Mouse (Mus musculus) liver, embryonic 12.5 days (tissue): ENCODE results near the gene Robo1. TPM values are rescaled to one million over a fixed set of nuclear protein-coding genes. Genes with fewer than 3 reads are reported as not detected.

ENCODE experiments used
- ATAC-seq: fragments of 200-750 bp; cut with Nextera tagmentation; 2 replicates; pipeline ENCODE4 v1.8.0; 2017; ENCODE audit warnings: moderate number of reproducible peaks, mild to moderate bottlenecking, moderate library complexity
- H3K27ac ChIP-seq: fragments of 300-500 bp; sonication (generic); 2 replicates; pipeline ENCODE4 v1.5.1; 2016; ENCODE audit warnings: mild to moderate bottlenecking
- H3K27me3 ChIP-seq: fragments of 300-500 bp; sonication (generic); replicated peaks from 2 replicates; pipeline ENCODE4 v1.6.1; 2016; ENCODE audit warnings: mild to moderate bottlenecking, moderate library complexity
- H3K36me3 ChIP-seq: fragments of 300-500 bp; sonication (generic); 2 replicates; pipeline ENCODE4 v1.6.1; 2016; ENCODE audit warnings: mild to moderate bottlenecking, moderate library complexity
- H3K4me1 ChIP-seq: fragments of 300-500 bp; sonication (generic); 2 replicates; pipeline ENCODE4 v1.6.1; 2016
- H3K4me2 ChIP-seq: fragments of 300-500 bp; sonication (generic); 2 replicates; pipeline ENCODE4 v1.6.1; 2016; ENCODE audit warnings: mild to moderate bottlenecking, moderate library complexity
- H3K4me3 ChIP-seq: fragments of 300-500 bp; sonication (generic); 2 replicates; pipeline ENCODE4 v1.5.1; 2016; ENCODE audit warnings: mild to moderate bottlenecking, moderate library complexity
- H3K9ac ChIP-seq: fragments of 300-500 bp; sonication (generic); 2 replicates; pipeline ENCODE4 v1.6.1; 2016; ENCODE audit warnings: mild to moderate bottlenecking, moderate library complexity
- H3K9me3 ChIP-seq: fragments of 300-500 bp; sonication (generic); replicated peaks from 2 replicates; pipeline ENCODE4 v1.6.1; 2016; ENCODE audit warnings: mild to moderate bottlenecking, moderate library complexity
- WGBS: fragments of 180-500 bp; shearing (Covaris S2); methylation state at CpG from one replicate; pipeline ENCODE4 v1.1.7; 2016; ENCODE audit not compliant: insufficient replicate concordance; 5-methylcytosine and 5-hydroxymethylcytosine counted together
- polyA plus RNA-seq: library from polyadenylated mRNA; unstranded; fragments of >200 nt; fragmentation: Nextera tagmentation; extraction: Ambion mirVana; gene quantifications from 2 replicates; pipeline ENCODE4 v1.2.1, GENCODE M21; 2016

Robo1 gene
- polyA plus RNA-seq, 1 experiment from 2014 or later = 10.5 TPM

DNA sequence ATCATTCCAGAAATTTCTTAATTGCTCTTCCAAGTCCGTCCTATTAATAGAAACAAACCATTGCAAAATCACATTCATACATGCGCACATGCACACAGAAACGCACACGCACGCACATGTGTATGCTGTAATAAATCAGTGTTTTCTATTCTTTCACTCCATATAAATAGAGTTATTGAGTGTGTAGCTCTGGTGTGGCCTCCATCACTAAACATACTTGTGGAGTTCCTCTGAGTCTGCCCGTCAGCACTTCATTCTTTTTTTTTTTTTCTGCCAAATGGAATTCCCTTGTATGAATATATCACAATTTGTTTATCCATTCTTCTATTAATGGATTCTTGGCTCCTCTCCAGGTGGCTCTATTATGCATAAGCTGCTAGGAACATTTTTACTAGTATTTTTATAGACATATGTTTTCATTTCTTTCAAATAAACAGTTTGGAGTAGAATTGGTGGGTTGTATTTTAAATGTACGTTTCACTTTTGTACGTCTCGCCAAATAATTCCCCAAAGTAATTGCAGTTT is 483.1 kb downstream of the Robo1 start:
- H3K9ac ChIP-seq = no peak overlapping the region
- 82% methylated on average over 9 of the region's 9 CpGs for WGBS
- no peak for ATAC-seq
- no peaks in the 10 kb centered on the region for H3K36me3 ChIP-seq
- no peaks in the 10 kb centered on the region for H3K9me3 ChIP-seq
- no peak overlapping the region for H3K27ac ChIP-seq
- H3K4me2 ChIP-seq = no peak overlapping the region
- no peaks in the 10 kb centered on the region for H3K4me1 ChIP-seq
- H3K27me3 ChIP-seq = no peaks in the 10 kb centered on the region
- H3K4me3 ChIP-seq = no peak overlapping the region

DNA sequence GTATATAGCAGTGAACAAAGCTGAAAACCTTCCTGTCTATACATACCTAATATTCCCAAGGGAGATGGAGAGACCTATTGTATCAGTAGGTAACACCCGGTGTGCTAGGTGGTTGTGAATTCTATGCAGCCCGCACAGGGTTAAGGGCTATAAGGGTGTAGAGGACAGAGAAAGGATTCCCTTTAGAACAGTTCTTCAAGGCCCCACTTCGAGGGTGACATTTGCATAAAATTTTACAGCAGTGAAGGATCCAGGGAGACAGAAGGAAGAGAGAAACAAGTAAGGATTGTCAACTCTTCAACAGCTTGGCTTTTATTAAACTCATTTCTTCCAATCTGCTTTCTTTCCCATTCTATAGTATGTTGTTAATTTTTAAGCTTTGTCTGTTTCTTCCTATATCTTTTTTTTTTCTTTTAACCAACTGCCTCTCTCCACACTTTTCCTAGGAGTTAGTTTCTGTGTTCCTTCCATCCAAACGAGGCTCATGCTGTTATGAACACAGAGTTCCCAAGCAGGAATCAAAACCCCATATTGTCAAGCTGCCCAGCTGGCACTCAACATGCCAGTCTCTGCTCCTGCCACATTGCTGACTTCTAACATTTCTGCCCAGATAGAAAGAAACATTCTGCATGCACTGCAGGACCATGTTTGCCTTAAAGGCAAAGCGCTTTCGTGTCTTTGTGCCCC is 486.7 kb downstream of the Robo1 start:
- no peaks in the 10 kb centered on the region for H3K9me3 ChIP-seq
- H3K27ac ChIP-seq = no peak overlapping the region
- H3K9ac ChIP-seq = no peak overlapping the region
- no peaks in the 10 kb centered on the region for H3K27me3 ChIP-seq
- no peaks in the 10 kb centered on the region for H3K36me3 ChIP-seq
- 67% methylated on average over 6 of the region's 6 CpGs for WGBS
- no peak overlapping the region for H3K4me3 ChIP-seq
- ATAC-seq = no peak
- no peak overlapping the region for H3K4me2 ChIP-seq
- no peaks in the 10 kb centered on the region for H3K4me1 ChIP-seq

DNA sequence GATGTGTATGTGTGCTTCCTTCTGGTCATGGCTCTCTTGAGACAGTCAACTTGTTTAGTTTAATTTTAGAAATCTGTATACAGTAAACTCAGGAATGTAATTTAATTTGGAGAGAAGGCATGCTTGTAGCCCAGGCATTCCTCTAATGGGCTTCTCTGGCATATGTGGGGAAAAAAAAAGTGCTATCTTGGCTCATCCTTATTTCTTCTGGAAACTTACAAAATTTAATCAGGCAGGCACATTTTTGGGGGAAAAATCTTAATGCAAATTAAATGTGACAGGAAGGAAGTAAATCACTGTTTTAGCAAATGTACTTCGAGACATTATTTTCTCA is 487.2 kb downstream of the Robo1 start:
- H3K9ac ChIP-seq = no peak overlapping the region
- 57% methylated on average over 1 of the region's 1 CpGs for WGBS
- no peak for ATAC-seq

DNA sequence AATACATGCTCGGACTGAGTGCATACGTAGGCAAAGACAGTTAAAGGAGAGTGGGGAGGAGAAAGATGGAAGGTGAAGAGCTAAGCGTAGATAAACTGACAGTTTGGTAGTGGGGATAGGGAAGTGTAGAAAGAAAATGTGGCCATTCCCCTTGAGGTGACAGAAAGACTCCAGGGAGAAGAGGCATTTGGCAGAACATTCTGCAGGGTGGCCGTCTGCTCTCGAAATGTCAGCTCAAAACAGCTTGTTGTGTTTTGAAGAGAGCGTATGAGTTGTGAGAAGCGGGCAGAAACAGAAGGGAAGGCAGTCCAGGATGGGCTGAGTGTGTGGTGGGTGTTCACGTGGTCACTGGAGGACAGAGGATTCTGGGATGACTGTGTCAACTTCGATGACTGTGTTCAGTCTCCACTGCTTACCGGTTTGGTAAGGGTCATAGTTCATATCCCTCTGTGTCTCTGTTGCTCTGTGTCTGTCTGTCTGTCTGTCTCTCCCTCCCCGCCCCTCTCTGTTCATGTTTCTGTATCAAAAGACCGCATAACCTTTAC is 490.4 kb downstream of the Robo1 start:
- H3K4me3 ChIP-seq = no peak overlapping the region
- no peaks in the 10 kb centered on the region for H3K36me3 ChIP-seq
- H3K9me3 ChIP-seq = no peaks in the 10 kb centered on the region
- peak; percentile 49 for ATAC-seq
- no peaks in the 10 kb centered on the region for H3K27me3 ChIP-seq
- WGBS = 70% methylated on average over 12 of the region's 12 CpGs
- no peaks in the 10 kb centered on the region for H3K4me1 ChIP-seq
- H3K27ac ChIP-seq = no peak overlapping the region
- no peak overlapping the region for H3K4me2 ChIP-seq
- no peak overlapping the region for H3K9ac ChIP-seq

More for the DNA sequence above, 487.2 kb downstream of the Robo1 start:
- Histone ChIP-seq H3K9me3 (no peaks in the 10 kb centered on the region), H3K27me3 (no peaks in the 10 kb centered on the region), H3K4me1 (no peaks in the 10 kb centered on the region), H3K27ac (no peak overlapping the region), H3K4me3 (no peak overlapping the region), H3K4me2 (no peak overlapping the region), H3K36me3 (no peaks in the 10 kb centered on the region)

DNA sequence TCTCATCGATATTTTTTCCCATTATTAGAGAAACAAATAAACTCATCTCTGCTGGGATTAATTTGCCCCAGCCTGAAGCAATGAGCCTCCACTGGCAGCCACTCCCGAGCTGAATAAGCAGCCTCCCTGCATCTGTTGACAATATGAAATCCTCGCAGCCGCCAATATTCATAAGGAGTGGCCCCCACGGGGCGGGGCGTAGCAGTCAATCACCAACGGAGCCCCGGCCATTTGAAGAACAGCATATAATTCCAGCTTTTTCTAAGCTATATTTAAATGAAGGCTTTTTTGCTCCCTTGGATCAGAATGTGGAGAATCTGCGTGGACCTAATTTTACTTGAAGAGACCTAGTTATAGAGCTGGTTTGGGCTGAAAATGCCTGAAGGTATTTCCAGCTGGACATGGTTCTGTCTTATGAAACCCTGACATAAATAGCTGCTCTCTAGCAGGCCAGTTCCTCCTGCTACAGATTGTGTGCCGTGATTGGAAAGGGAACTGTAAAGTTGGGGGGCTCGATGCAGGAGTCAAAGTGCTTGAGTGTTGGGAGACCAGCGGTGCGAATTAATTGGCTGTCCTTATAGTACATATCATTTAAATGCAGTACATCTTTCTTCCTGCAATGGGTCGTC is 492.1 kb downstream of the Robo1 start:
- Histone ChIP-seq H3K4me1 (no peaks in the 10 kb centered on the region), H3K9me3 (no peaks in the 10 kb centered on the region), H3K27ac (no peak overlapping the region), H3K4me2 (no peak overlapping the region), H3K36me3 (no peaks in the 10 kb centered on the region), H3K27me3 (no peaks in the 10 kb centered on the region), H3K9ac (no peak overlapping the region), H3K4me3 (no peak overlapping the region)
- WGBS = 80% methylated on average over 15 of the region's 15 CpGs
- no peak for ATAC-seq

DNA sequence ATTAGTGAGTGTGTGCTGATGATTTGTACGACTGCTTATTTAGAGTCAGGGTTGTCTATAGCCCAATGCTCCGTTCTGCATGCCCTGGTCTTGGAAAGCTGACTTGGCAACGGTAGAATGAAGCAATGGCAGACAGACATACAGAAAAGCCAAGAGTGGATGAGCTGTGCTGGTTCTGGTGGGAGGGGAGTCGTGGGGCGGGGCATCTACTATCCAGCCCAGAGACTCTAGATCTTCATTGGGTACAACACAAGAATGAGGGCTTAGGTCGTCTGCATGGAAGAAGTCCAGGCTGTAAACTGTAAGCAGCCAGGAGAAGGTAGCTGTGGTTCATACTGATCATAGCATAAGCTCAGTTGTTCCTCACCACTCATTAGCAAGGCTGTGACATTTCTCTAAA is 492.7 kb downstream of the Robo1 start:
- Histone ChIP-seq H3K36me3 (no peaks in the 10 kb centered on the region), H3K4me3 (no peak overlapping the region), H3K9me3 (no peaks in the 10 kb centered on the region), H3K4me2 (no peak overlapping the region), H3K27me3 (no peaks in the 10 kb centered on the region), H3K27ac (no peak overlapping the region), H3K4me1 (no peaks in the 10 kb centered on the region), H3K9ac (no peak overlapping the region)
- no peak for ATAC-seq
- WGBS = 68% methylated on average over 6 of the region's 6 CpGs

DNA sequence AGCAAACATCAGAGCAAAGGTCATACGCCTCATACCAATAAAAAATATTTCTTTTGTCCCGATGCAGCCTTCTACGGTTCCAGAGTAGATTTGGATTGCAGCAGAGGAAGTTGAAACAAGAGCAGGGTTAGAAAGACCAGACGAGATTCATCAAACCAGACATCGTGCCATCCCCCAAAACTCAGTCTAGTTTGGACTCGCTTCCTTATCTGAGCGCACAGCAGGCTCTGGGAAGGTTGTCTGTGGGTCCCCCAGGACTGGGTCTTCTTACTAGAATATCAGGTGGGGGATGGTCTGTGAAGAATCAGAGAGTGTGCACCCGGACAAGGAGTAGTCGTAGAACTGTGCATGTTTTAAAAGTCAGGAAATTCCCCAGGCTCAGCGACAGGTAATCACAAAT is 500.2 kb downstream of the Robo1 start:
- Histone ChIP-seq H3K36me3 (no peaks in the 10 kb centered on the region), H3K4me1 (0 out of 2 replicates have a peak, but pooled peaks cover 2% of the 10 kb centered on the region), H3K4me2 (peak overlapping the region; percentile 31), H3K27me3 (no peaks in the 10 kb centered on the region), H3K9me3 (no peaks in the 10 kb centered on the region), H3K9ac (no peak overlapping the region), H3K27ac (peak overlapping the region; percentile 56; the same call in 1 of the 2 replicates), H3K4me3 (no peak overlapping the region)
- ATAC-seq = no peak
- WGBS = 45% methylated on average over 10 of the region's 10 CpGs

DNA sequence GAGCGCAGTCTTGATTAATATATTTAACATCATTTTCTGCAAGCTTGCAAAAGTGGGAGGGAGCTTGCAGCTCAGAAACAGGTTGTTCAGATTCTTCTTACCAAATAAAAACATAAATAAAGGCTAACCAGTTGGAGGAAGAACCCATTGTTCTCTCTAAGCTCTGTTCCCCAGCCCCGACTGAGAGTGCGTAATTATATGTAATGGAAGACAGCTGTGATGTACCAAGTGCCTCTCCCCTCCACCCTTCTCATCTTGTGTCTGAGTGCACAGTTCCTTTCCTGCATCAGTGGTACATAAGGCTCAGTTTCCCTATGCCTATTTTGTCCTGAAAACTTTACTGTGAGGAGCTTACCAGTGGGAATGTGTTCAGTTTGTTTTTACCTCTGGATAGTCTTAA is 502.8 kb downstream of the Robo1 start:
- Histone ChIP-seq H3K9ac (no peak overlapping the region), H3K36me3 (no peaks in the 10 kb centered on the region), H3K4me1 (0 out of 2 replicates have a peak, but pooled peaks cover 2% of the 10 kb centered on the region), H3K4me3 (no peak overlapping the region), H3K27me3 (no peaks in the 10 kb centered on the region), H3K4me2 (no peak overlapping the region), H3K9me3 (no peaks in the 10 kb centered on the region), H3K27ac (no peak overlapping the region)
- WGBS = 76% methylated on average over 3 of the region's 3 CpGs
- no peak for ATAC-seq

DNA sequence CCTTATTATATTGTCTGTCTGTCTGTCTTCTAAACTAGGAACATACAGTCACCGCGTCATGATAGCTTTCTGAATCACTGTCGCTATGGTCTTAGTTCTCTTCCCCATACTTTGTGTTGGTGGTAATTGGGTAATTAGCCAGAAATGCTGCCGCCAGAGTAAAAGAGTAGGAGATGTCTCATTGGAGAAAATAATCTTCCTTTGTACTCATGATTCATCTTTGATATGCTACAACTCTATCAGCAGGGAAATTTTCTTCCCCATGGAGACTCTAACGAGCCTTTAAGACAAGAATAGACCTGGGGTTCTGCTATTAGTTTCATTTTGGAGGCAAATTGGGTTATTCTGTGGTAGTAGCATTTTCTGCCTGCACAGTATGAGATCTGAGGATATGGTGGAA is 503.4 kb downstream of the Robo1 start:
- Histone ChIP-seq H3K27me3 (no peaks in the 10 kb centered on the region), H3K36me3 (no peaks in the 10 kb centered on the region), H3K27ac (no peak overlapping the region), H3K9ac (no peak overlapping the region), H3K4me3 (no peak overlapping the region), H3K4me1 (0 out of 2 replicates have a peak, but pooled peaks cover 2% of the 10 kb centered on the region), H3K4me2 (no peak overlapping the region), H3K9me3 (no peaks in the 10 kb centered on the region)
- 72% methylated on average over 5 of the region's 5 CpGs for WGBS
- ATAC-seq = no peak

DNA sequence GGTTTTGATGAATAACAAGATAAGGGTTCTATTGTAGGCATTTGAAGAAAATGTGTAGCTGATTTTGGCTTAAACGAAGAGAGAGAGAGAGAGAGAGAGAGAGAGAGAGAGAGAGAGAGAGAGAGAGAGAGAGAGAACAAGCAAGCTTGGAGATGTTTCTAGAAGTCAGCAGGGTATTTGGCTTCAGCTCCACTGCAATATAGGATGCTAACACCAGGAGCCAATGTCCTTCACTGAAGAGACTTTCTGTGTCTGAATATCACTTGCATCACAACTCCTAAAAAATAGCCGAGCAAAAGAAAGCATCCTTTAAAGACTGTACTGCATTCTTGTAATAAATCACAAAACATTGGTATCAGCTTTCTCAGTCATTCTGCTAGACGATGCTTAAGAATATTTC is 503.8 kb downstream of the Robo1 start:
- Histone ChIP-seq H3K4me2 (no peak overlapping the region), H3K27ac (no peak overlapping the region), H3K4me1 (0 out of 2 replicates have a peak, but pooled peaks cover 2% of the 10 kb centered on the region), H3K9ac (no peak overlapping the region), H3K27me3 (no peaks in the 10 kb centered on the region), H3K9me3 (no peaks in the 10 kb centered on the region), H3K36me3 (no peaks in the 10 kb centered on the region), H3K4me3 (no peak overlapping the region)
- no peak for ATAC-seq
- 66% methylated on average over 3 of the region's 3 CpGs for WGBS

DNA sequence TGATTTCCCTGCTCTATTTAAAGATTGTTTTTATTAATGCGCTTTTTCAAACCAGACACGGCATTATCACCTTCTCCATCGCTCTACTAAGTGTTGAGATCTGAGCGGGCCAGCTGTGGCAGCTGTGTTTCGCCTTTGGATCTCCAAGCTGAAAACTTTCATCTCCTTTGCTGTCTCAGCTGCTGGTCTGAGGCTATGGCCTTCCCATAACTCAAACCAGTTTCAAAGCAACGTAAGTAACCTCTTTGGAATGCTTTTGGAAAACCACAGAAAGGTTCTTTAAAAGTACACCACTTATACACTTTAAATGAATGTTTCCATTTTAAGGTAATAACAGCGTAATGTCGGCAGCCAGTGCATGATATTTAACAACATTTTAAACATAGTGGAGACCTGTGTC is 520.3 kb downstream of the Robo1 start:
- H3K9ac ChIP-seq = no peak overlapping the region
- no peak overlapping the region for H3K27ac ChIP-seq
- no peaks in the 10 kb centered on the region for H3K27me3 ChIP-seq
- H3K4me3 ChIP-seq = no peak overlapping the region
- H3K4me1 ChIP-seq = no peaks in the 10 kb centered on the region
- H3K36me3 ChIP-seq = no peaks in the 10 kb centered on the region
- H3K9me3 ChIP-seq = no peaks in the 10 kb centered on the region
- H3K4me2 ChIP-seq = no peak overlapping the region
- 76% methylated on average over 8 of the region's 8 CpGs for WGBS
- no peak for ATAC-seq

DNA sequence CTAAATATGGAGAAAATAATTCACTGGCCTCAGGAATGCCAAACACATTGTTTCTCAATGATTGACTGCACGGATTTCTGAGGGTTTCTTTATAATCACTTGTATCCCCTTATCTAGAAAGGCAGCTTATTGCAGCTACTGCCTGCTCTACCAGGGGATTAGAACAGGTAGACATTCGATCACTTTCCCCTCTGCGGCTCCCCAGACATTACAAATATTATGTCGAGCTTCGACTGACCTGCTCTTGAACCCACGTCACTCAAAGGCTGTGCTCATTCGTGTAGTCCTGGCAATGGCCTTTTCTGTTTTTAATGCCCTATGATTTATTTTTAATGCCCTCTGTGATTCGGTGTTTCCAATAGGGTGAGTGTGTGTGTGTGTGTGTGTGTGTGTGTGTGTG is 521.4 kb downstream of the Robo1 start:
- no peaks in the 10 kb centered on the region for H3K27me3 ChIP-seq
- H3K27ac ChIP-seq = no peak overlapping the region
- WGBS = 65% methylated on average over 8 of the region's 8 CpGs
- no peaks in the 10 kb centered on the region for H3K9me3 ChIP-seq
- no peak overlapping the region for H3K4me2 ChIP-seq
- H3K36me3 ChIP-seq = no peaks in the 10 kb centered on the region
- H3K9ac ChIP-seq = no peak overlapping the region
- H3K4me1 ChIP-seq = no peaks in the 10 kb centered on the region
- H3K4me3 ChIP-seq = no peak overlapping the region
- ATAC-seq = no peak
